Mouse (Mus musculus) frontal cortex, postnatal 14 days (tissue): ENCODE measurements around the gene Cpsf4l.
A peak's percentile ranks its signal among the peaks of the same experiment; 100 is the strongest.

Source experiments
- DNase-seq, 2 experiments: peaks; one replicate each; pipeline ENCODE4 v3.0.0; 2022; ENCODE audit warnings: low spot score in 2 of 2

The Cpsf4l gene

DNA sequence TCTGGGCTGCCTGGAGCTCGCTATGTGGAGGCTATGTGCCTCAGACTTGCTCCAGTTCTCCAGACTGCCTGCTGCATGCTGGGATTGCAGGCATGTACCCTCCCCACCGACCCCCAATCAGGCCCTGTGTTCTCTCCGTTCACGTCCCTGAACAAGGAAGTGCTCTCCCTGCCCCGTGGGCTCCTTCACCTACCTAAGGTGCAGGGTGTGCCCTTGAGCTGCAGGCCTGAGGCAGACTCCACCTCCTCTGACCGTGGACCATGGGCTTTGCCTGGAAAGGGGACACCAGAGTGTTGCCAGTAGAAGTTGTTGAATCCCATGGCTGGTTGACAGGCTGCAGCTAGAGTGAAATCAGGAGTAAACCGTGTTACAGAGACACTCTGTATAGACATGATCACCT lies 10.2 kb downstream of the Cpsf4l start:
- DNase-seq: no peak

DNA sequence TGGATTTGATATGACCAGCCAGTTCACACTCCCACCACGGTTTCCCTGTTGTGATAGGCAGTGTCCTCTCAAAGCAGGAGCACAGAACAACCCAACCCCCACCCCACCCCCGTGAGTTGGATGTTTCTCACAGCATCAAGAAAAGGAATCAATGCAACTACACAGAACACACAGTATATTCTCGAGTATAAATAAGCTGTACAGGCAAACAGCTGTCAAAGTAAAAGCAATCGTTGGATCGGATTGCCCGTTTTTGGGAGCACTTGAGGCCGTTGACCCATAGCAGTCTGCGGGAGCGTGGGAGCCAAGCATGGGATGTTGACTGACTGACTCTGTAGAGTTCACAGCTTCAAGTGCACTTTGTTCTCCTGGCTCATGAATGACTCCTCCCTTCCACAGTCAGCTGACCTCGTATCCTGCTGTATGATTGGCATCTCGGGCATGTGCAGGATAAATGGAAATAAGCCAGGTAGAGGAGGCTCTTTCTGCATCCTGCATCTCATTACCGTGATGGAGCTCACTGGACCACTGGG lies 11.7 kb downstream of the Cpsf4l start:
- no peak for DNase-seq

DNA sequence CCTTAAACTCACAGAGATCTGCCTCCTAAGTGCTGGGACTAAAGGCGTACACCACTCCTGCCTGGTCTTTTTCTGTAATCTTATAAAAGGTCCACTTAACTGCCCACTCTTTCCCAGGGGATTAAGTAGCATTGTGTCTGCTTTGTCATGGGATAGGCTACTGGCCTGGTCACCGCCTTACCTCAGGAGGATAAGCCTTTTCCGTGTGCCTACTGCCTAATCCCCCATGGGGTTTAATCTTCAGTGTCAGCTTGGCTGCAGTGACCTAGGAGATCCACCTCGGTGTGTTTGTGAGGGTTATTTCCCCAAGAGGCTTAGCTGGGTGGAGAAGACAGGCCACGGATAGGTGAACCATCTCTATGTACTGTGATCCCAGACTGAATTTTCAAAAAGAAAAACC lies 12.2 kb downstream of the Cpsf4l start:
- DNase-seq: no peak

DNA sequence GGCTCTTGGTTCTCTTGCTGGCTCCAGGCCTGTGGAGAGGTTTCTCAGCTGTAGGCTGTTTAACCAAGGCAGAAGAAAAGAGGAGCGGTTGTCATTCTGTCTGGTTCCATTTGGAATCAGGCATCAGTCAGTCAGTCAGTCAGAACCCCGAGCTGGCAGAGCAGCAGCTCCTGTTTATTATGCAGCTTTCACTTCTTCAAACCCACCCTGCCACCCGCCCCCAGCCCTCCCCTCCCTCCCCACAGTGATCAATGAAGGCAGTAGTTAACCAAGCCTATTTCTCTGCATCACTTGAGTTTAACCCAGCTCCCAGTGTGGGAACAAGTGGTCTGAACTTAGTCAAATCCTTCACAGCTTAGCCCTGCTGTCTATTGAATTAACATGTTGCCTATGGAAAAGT lies 18.0 kb downstream of the Cpsf4l start:
- no peak for DNase-seq

DNA sequence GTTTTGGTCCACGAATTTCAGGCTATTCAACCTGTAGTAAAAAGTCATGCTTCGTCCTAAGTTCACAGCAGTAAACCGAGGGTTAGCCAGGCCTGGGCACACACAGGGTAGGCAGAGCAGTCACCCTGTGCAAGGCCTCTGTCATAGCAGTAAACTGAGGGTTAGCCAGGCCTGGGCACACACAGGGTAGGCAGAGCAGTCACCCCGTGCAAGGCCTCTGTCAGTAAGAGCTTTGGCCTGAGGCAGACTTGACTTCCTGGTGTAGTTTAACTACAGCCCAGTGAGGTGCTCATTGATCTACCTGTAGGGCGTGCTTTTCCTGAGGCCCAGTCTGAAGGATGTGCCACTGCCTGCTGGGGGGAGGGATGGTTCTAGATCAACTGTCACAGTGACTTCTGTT lies 18.5 kb downstream of the Cpsf4l start:
- no peak for DNase-seq

DNA sequence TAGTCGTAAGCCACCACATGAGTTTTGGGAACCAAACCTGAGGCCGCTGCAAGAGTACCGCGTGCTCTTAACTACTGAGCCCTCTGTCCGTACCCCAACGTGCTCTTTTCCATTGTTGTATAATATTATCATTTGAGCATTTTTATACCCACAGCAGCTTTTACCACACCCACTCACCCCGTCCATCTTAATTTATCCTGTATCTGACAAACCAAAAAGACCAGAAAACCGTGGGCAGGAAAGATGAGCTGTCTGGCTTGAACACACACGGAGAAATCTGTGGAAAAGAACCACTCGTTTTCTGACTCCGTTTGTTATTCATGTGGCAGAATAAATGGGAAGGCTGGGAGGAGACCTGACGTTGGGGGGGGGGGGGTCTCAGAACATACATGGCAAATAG lies 19.3 kb downstream of the Cpsf4l start:
- DNase-seq: no peak

GRCm38 (mm10) chr11:113687031-113687430 lies 22.8 kb downstream of the Cpsf4l start:
- no peak for DNase-seq

- DNase-seq: no peak
Observed at GRCm38 (mm10) chr11:113684707-113685426, 24.9 kb downstream of the Cpsf4l start.

DNA sequence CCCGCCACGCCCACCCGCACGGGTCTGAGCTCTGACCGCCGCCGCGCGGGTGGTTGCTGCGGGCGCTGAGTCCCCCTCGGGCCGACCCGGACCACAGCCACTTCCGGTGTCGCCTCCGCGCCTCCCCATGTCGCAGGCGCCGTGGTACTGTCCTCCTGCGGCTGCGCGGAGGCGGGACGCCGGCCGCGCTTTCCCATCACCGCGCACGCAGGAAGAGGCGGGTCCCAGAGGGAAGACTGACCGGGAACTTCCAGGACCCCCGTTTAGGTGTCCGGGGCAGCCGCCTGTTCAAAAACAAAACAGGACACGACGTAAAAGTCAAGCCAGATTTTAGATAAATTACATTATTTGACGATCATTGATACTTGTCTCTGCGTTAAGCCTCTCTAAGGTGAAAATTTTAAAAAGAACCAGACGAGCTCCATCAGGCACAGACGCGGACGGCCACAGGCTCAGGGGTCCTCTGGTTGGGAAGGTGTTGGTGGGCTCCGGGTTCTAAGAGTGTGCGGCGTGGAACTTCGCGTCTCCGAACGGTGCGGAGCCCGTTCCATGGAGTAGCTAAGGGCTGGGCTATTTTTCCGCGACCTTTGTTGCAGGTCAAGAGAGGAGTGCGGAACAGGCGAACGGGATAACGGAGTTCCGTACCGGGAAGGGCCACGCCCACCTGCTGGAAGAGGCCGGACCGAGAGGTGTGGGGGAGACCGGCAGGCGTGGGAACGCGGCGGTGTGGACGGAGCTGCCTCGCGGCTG lies 25.7 kb downstream of the Cpsf4l start, which contains the start of the genes Fam104a and D11Wsu47e:
Gene Fam104a (minus strand): TSS at position 199 of the 750 bp plus-strand sequence.
Gene D11Wsu47e (plus strand): TSS at position 456 of the 750 bp plus-strand sequence.
- DNase-seq: peak; percentile 90 to 91

- no peak for DNase-seq
Observed at GRCm38 (mm10) chr11:113683627-113683956, 26.2 kb downstream of the Cpsf4l start.

- DNase-seq: peak; percentile 35 to 40
Observed at GRCm38 (mm10) chr11:113682897-113683626, 26.8 kb downstream of the Cpsf4l start.

DNA sequence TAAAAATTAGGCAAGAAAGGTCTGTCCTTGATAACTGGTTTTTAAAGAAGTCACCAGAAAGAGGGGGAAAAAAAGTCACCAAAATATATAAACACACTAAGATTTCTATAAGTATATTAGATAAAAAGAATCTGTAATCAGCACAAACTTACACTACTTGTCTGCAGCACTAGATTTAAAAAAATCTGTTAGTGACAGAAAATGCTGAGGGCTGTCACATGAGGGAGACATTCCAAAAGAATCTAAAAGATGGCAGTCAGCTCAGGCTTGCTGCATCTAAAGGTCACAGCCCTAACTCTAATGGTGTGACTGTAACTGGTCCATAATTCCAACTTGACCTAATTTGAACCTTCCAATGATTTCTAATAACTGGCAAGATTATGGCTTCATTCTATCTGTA lies 27.8 kb downstream of the Cpsf4l start:
- no peak for DNase-seq

GRCm38 (mm10) chr11:113680954-113681353 lies 28.9 kb downstream of the Cpsf4l start:
- no peak for DNase-seq

DNA sequence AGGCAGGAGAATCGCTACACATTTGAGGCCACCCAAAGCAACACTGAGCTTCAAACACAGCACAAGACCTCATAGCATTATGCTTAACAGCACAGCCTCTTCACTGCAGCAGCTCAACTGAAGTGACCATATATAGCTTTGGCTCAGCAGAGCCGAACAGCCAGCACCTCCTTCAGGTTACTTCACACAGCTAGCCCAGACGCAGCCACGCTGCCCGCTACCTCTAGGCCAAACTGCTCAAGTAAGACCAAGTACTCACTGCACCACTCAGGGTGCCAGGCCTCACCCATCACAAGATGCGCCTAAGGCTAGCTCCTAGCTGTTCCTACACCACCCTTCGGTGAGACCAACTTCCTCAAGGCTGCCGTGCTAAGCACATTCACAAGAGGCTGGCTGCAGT lies 31.4 kb downstream of the Cpsf4l start:
- no peak for DNase-seq

DNA sequence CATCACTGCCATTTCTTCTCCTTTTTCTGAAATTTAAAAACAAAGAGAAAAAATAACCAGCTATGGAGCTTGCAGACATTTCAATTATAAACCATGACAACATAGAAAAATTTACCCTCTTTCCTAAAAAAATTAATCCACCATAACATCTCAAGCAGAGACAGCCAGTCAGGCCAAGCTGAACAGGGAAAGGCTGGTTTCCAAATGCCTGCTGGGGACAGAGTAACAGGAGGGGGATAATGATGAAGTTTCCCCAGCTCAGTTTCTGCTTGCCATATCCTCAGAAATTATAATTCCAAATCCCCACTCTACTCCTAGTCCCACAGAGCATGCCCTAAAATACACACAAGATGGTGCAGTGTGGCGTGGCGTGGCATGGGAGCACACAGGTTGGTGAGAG lies 32.4 kb downstream of the Cpsf4l start:
- DNase-seq: no peak

DNA sequence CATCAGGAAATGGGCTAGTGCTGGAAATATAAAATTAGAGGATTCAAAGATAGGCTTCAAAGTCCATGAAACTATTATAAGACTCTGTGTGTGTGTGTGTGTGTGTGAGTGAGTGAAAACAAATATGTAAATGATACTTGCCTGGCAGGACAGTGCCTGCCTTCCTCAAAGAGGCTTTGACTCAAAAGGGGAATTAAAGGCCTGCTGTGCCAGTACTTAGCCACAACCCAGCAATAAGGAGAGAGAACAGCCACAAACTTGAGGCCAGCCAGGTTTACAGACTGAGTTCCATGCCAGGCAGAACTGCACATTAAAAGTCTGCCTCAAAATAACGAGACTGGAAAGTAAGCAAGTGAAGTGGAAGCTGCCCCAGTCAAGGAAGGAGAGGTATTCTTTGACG lies 33.0 kb downstream of the Cpsf4l start:
- no peak for DNase-seq

GRCm38 (mm10) chr11:113674595-113674994 lies 35.2 kb downstream of the Cpsf4l start:
- no peak for DNase-seq

DNA sequence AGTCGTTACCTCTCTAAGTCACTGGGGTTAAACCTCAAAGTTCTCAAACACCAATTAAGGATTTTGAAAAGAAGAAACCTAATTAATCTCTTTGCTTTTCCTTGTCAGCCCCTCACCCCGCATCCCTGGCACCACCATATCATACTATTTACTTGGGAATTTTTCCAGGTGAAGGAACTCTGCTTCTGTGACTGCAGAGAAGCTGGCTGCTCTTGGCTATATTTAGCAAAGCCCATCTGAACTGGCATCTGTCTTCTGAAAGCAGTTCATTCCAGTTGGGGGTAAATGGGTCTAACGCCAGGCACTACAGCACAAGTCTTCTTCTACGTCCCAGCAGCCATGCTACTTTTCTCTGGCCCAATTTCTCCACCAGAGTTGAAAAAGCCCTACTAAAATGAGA lies 36.2 kb downstream of the Cpsf4l start:
- DNase-seq: no peak

DNA sequence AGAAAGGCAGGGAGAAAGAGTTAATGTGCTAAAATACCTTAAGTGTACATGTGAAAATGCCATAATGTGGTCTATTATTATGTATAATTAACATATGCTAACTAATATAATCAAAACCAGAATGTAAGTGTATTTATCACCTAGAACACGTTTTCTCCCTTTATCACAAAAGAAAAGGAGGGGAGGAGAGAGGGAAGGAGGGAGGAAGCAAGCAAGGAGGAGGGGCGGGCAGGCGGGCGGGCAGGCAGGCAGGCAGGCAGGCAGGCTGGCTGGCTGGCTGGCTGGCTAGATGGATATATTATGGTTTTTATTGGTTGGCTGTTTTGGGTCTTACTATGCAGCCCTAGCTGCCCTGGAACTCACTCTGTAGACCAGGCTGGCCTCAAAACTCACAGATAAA lies 40.1 kb downstream of the Cpsf4l start:
- no peak for DNase-seq

DNA sequence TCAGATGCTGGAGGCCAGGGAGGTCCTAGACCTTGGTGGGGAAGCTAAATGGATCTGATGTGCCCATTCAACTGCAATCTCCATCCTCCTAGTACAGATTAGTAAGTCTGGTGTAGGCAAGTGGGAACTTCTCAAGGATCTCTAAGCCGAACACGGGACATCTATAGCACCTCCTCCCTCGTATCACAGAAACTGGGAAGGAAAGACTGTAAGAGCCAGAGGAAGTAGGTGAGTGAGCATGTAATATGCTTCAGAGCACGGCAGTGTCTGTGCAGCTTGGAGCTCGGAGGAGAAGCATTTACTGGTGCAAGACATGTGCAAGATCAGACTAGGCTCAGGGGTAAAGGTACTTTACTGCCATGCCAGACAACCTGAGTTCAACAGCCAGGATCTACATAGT lies 41.0 kb downstream of the Cpsf4l start:
- DNase-seq: no peak

GRCm38 (mm10) chr11:113667704-113668103 lies 42.1 kb downstream of the Cpsf4l start:
- no peak for DNase-seq

- no peak for DNase-seq
Observed at GRCm38 (mm10) chr11:113667122-113667521, 42.7 kb downstream of the Cpsf4l start.
